Mouse (Mus musculus) liver, adult 2 months (tissue): ENCODE results near the gene Casr. TPM values are rescaled to one million over a fixed set of nuclear protein-coding genes. Genes with fewer than 3 reads are reported as not detected.
A peak's percentile ranks its signal among the peaks of the same experiment; 100 is the strongest.

Experiments used
- DNase-seq: peaks from one replicate; pipeline ENCODE4 v3.0.0-alpha.2; 2011; ENCODE audit warnings: low read depth, low spot score; ENCODE audit errors: extremely low read depth
- H3K27ac ChIP-seq: fragments of 200-500 bp; replicated peaks from 2 replicates; pipeline ENCODE4 v1.5.1; 2012; ENCODE audit warnings: low read depth, mild to moderate bottlenecking, control low read depth, inconsistent platforms, low read length; ENCODE audit not compliant: insufficient read depth
- H3K27me3 ChIP-seq: fragments of 200-500 bp; 2 replicates; pipeline ENCODE4 v1.6.1; 2012; ENCODE audit warnings: mild to moderate bottlenecking, moderate library complexity, low read length, inconsistent platforms; ENCODE audit not compliant: control insufficient read depth, insufficient read depth
- H3K36me3 ChIP-seq: fragments of 200-500 bp; 2 replicates; pipeline ENCODE4 v1.6.1; 2012; ENCODE audit warnings: low read length, inconsistent platforms; ENCODE audit not compliant: control insufficient read depth, insufficient read depth
- H3K4me1 ChIP-seq: fragments of 200-500 bp; 2 replicates; pipeline ENCODE4 v1.6.1; 2011; ENCODE audit warnings: low read length; ENCODE audit not compliant: control insufficient read depth, insufficient read depth
- H3K4me3 ChIP-seq: fragments of 200-500 bp; 2 replicates; pipeline ENCODE4 v1.5.1; 2011; ENCODE audit warnings: low read depth, mild to moderate bottlenecking, control low read depth, low read length, moderate library complexity; ENCODE audit not compliant: insufficient read depth
- H3K79me2 ChIP-seq: fragments of 200-500 bp; 2 replicates; pipeline ENCODE4 v1.6.1; 2012; ENCODE audit warnings: inconsistent platforms, mild to moderate bottlenecking, low read length, moderate library complexity; ENCODE audit not compliant: control insufficient read depth, insufficient read depth
- H3K9ac ChIP-seq: fragments of 200-500 bp; 2 replicates; pipeline ENCODE4 v1.6.1; 2012; ENCODE audit warnings: low read depth, mild to moderate bottlenecking, control low read depth, inconsistent platforms, low read length
- CTCF ChIP-seq: fragments of 200-500 bp; IDR thresholded peaks from 2 replicates; pipeline ENCODE4 v1.5.1; 2011; ENCODE audit warnings: low read depth, low read length, control low read depth
- POLR2A ChIP-seq: fragments of 200-500 bp; IDR thresholded peaks from 2 replicates; pipeline ENCODE4 v1.6.1; 2011; ENCODE audit warnings: low read length, control low read depth; ENCODE audit not compliant: insufficient read depth; ENCODE audit errors: extremely low read depth
- WGBS: fragments of 180-500 bp; shearing (Covaris S2); methylation state at CpG from one replicate; pipeline ENCODE4 v1.1.7; 2018; 5-methylcytosine and 5-hydroxymethylcytosine counted together
- polyA plus RNA-seq: library from polyadenylated mRNA; depleted of rRNA; stranded (reverse); fragments of >200 nt; gene quantifications from 2 replicates; pipeline ENCODE4 v1.2.3, GENCODE M21; 2012
- total RNA-seq: library from RNA; depleted of rRNA; stranded (reverse); fragments of >200 nt; gene quantifications from 2 replicates; pipeline ENCODE4 v1.2.3, GENCODE M21; 2014

Casr gene
- total and polyA plus RNA-seq, 2 experiments: not detected

- H3K4me3 ChIP-seq: no peak overlapping the region
- no peaks in the 10 kb centered on the region for H3K36me3 ChIP-seq
- H3K27me3 ChIP-seq: no peaks in the 10 kb centered on the region
- 79% methylated on average over 9 of the region's 9 CpGs for WGBS
- no peak overlapping the region for H3K9ac ChIP-seq
- H3K27ac ChIP-seq: no peak overlapping the region
- no peak for TF ChIP-seq POLR2A
- TF ChIP-seq CTCF: no peak
- DNase-seq: peak; percentile 19
- no peaks in the 10 kb centered on the region for H3K79me2 ChIP-seq
- H3K4me1 ChIP-seq: 0 out of 2 replicates have a peak, but pooled peaks cover 1% of the 10 kb centered on the region
Measured at GRCm38 (mm10) chr16:36476866-36477265, 85.1 kb downstream of the Casr start.

- no peaks in the 10 kb centered on the region for H3K36me3 ChIP-seq
- TF ChIP-seq CTCF: no peak
- no peak overlapping the region for H3K9ac ChIP-seq
- DNase-seq: no peak
- H3K4me1 ChIP-seq: 0 out of 2 replicates have a peak, but pooled peaks cover 1% of the 10 kb centered on the region
- no peak overlapping the region for H3K27ac ChIP-seq
- no peaks in the 10 kb centered on the region for H3K79me2 ChIP-seq
- H3K4me3 ChIP-seq: no peak overlapping the region
- H3K27me3 ChIP-seq: no peaks in the 10 kb centered on the region
- WGBS: 88% methylated on average over 3 of the region's 3 CpGs
Measured at GRCm38 (mm10) chr16:36475530-36475929, 86.4 kb downstream of the Casr start.

- H3K9ac ChIP-seq: no peak overlapping the region
- no peak overlapping the region for H3K4me3 ChIP-seq
- no peak overlapping the region for H3K27ac ChIP-seq
- 0 out of 2 replicates have a peak, but pooled peaks cover 1% of the 10 kb centered on the region for H3K4me1 ChIP-seq
- WGBS: 90% methylated on average over 2 of the region's 2 CpGs
- no peaks in the 10 kb centered on the region for H3K27me3 ChIP-seq
- H3K79me2 ChIP-seq: no peaks in the 10 kb centered on the region
- no peak for TF ChIP-seq POLR2A
- TF ChIP-seq CTCF: no peak
- H3K36me3 ChIP-seq: no peaks in the 10 kb centered on the region
- DNase-seq: no peak
Measured at GRCm38 (mm10) chr16:36474849-36475248, 87.1 kb downstream of the Casr start.

- no peak for TF ChIP-seq POLR2A
- peak; percentile 65; the same call in 1 of the 2 replicates for TF ChIP-seq CTCF
- no peak overlapping the region for H3K27ac ChIP-seq
- H3K4me1 ChIP-seq: 0 out of 2 replicates have a peak, but pooled peaks cover 1% of the 10 kb centered on the region
- no peak overlapping the region for H3K9ac ChIP-seq
- 51% methylated on average over 17 of the region's 17 CpGs for WGBS
- H3K4me3 ChIP-seq: no peak overlapping the region
- H3K27me3 ChIP-seq: no peaks in the 10 kb centered on the region
- peak; percentile 16 for DNase-seq
- no peaks in the 10 kb centered on the region for H3K36me3 ChIP-seq
- H3K79me2 ChIP-seq: no peaks in the 10 kb centered on the region
Measured at GRCm38 (mm10) chr16:36473217-36474216, 88.4 kb downstream of the Casr start.

- Histone ChIP-seq H3K4me1 (0 out of 2 replicates have a peak, but pooled peaks cover 1% of the 10 kb centered on the region), H3K9ac (no peak overlapping the region), H3K36me3 (no peaks in the 10 kb centered on the region), H3K79me2 (no peaks in the 10 kb centered on the region), H3K27me3 (no peaks in the 10 kb centered on the region), H3K27ac (no peak overlapping the region), H3K4me3 (no peak overlapping the region)
- WGBS: 55% methylated on average over 13 of the region's 13 CpGs
- TF ChIP-seq POLR2A (no peak), CTCF (no peak)
- DNase-seq: no peak
Measured at GRCm38 (mm10) chr16:36471066-36471633, 90.8 kb downstream of the Casr start.
